Mouse (Mus musculus) hindbrain, embryonic 15.5 days (tissue): ENCODE results near the gene Gstm5. TPM values are rescaled to one million over a fixed set of nuclear protein-coding genes. Genes with fewer than 3 reads are reported as not detected.
"Not testable (repeated sequence)": the region's sequence is repeated elsewhere in the genome, so short reads cannot be mapped to it uniquely, and the experiment has no call there.

Experiments
- ATAC-seq: fragments of 200-750 bp; cut with Nextera tagmentation; 2 replicates; pipeline ENCODE4 v1.8.0; 2017; ENCODE audit warnings: low read depth, moderate number of reproducible peaks, moderate TSS enrichment; ENCODE audit not compliant: low FRiP score
- H3K27ac ChIP-seq: fragments of 300-500 bp; sonication (generic); replicated peaks from 2 replicates; pipeline ENCODE4 v1.5.1; 2015; ENCODE audit warnings: mild to moderate bottlenecking, inconsistent platforms
- H3K27me3 ChIP-seq: fragments of 300-500 bp; sonication (generic); 2 replicates; pipeline ENCODE4 v1.6.1; 2015; ENCODE audit warnings: control low read depth, inconsistent platforms
- H3K36me3 ChIP-seq: fragments of 300-500 bp; sonication (generic); 2 replicates; pipeline ENCODE4 v1.6.1; 2015; ENCODE audit warnings: control low read depth, inconsistent platforms
- H3K4me1 ChIP-seq: fragments of 300-500 bp; sonication (generic); replicated peaks from 2 replicates; pipeline ENCODE4 v1.6.1; 2015; ENCODE audit warnings: control low read depth, inconsistent platforms
- H3K4me2 ChIP-seq: fragments of 300-500 bp; sonication (generic); 2 replicates; pipeline ENCODE4 v1.6.1; 2015; ENCODE audit warnings: moderate library complexity, mild to moderate bottlenecking, inconsistent platforms
- H3K4me3 ChIP-seq: fragments of 300-500 bp; sonication (generic); 2 replicates; pipeline ENCODE4 v1.5.1; 2015; ENCODE audit warnings: mild to moderate bottlenecking, inconsistent platforms
- H3K9ac ChIP-seq: fragments of 300-500 bp; sonication (generic); 2 replicates; pipeline ENCODE4 v1.6.1; 2015; ENCODE audit warnings: inconsistent platforms
- H3K9me3 ChIP-seq: fragments of 300-500 bp; sonication (generic); 2 replicates; pipeline ENCODE4 v1.6.1; 2016; ENCODE audit warnings: control low read depth, inconsistent platforms
- WGBS: fragments of 180-500 bp; shearing (Covaris S2); methylation state at CpG from one replicate; pipeline ENCODE4 v1.1.7; 2015; 5-methylcytosine and 5-hydroxymethylcytosine counted together
- polyA plus RNA-seq: library from polyadenylated mRNA; unstranded; fragments of >200 nt; fragmentation: Nextera tagmentation; extraction: Ambion mirVana; gene quantifications from 2 replicates; pipeline ENCODE4 v1.2.1, GENCODE M21; 2015

Gene Gstm5
- polyA plus RNA-seq, 1 experiment from 2014 or later: 252 TPM

- H3K9ac ChIP-seq, H3K27ac ChIP-seq, H3K27me3 ChIP-seq, H3K4me3 ChIP-seq, H3K4me2 ChIP-seq, H3K9me3 ChIP-seq, H3K4me1 ChIP-seq, ATAC-seq, H3K36me3 ChIP-seq: not testable (repeated sequence)
- whole genome bisulfite sequencing: 81% methylated on average over 5 of the region's 5 CpGs
Measured at GRCm38 (mm10) chr3:107861483-107861882, 34.1 kb upstream of the Gstm5 start.

GRCm38 (mm10) chr3:107862471-107862870, 33.1 kb upstream of the Gstm5 start:
- Histone ChIP-seq H3K36me3 (no peaks in the 10 kb centered on the region), H3K9ac (no peak overlapping the region), H3K27me3 (no peaks in the 10 kb centered on the region; the same call in 1 of the 2 replicates), H3K4me3 (no peak overlapping the region), H3K9me3 (no peaks in the 10 kb centered on the region), H3K27ac (no peak overlapping the region), H3K4me2 (no peak overlapping the region), H3K4me1 (peaks cover 3% of the 10 kb centered on the region; the same call in 1 of the 2 replicates)
- ATAC-seq: no peak
- 82% methylated on average over 2 of the region's 2 CpGs for WGBS

GRCm38 (mm10) chr3:107863471-107863870, 32.1 kb upstream of the Gstm5 start:
- no peak for ATAC-seq
- Histone ChIP-seq H3K27me3 (no peaks in the 10 kb centered on the region; the same call in 1 of the 2 replicates), H3K4me2 (no peak overlapping the region), H3K4me3 (no peak overlapping the region), H3K9ac (no peak overlapping the region), H3K36me3 (no peaks in the 10 kb centered on the region), H3K27ac (no peak overlapping the region), H3K4me1 (peaks cover 3% of the 10 kb centered on the region; the same call in 1 of the 2 replicates), H3K9me3 (no peaks in the 10 kb centered on the region)
- 79% methylated on average over 5 of the region's 5 CpGs for WGBS

GRCm38 (mm10) chr3:107863898-107864603, 31.6 kb upstream of the Gstm5 start:
- Histone ChIP-seq H3K4me3 (no peak overlapping the region), H3K4me1 (peaks cover 6% of the 10 kb centered on the region; the same call in 1 of the 2 replicates), H3K27me3 (no peaks in the 10 kb centered on the region; the same call in 1 of the 2 replicates), H3K4me2 (no peak overlapping the region), H3K36me3 (no peaks in the 10 kb centered on the region), H3K9me3 (no peaks in the 10 kb centered on the region), H3K27ac (no peak overlapping the region), H3K9ac (no peak overlapping the region)
- WGBS: 19% methylated on average over 2 of the region's 2 CpGs
- ATAC-seq: peak; percentile 86

GRCm38 (mm10) chr3:107865364-107866091, 30.1 kb upstream of the Gstm5 start:
- Histone ChIP-seq H3K9ac (no peak overlapping the region), H3K4me2 (no peak overlapping the region), H3K36me3 (no peaks in the 10 kb centered on the region), H3K9me3 (no peaks in the 10 kb centered on the region), H3K4me3 (no peak overlapping the region), H3K27me3 (no peaks in the 10 kb centered on the region; the same call in 1 of the 2 replicates), H3K27ac (no peak overlapping the region), H3K4me1 (peaks cover 8% of the 10 kb centered on the region; the same call in 1 of the 2 replicates)
- no peak for ATAC-seq
- 76% methylated on average over 10 of the region's 10 CpGs for WGBS

- 5% methylated on average over 8 of the region's 8 CpGs for WGBS
- Histone ChIP-seq H3K4me1 (peaks cover 8% of the 10 kb centered on the region; the same call in 1 of the 2 replicates), H3K36me3 (no peaks in the 10 kb centered on the region), H3K27ac (no peak overlapping the region), H3K4me2 (no peak overlapping the region), H3K27me3 (no peaks in the 10 kb centered on the region; the same call in 1 of the 2 replicates), H3K9ac (no peak overlapping the region), H3K4me3 (no peak overlapping the region), H3K9me3 (no peaks in the 10 kb centered on the region)
- peak; percentile 42; the same call in 1 of the 2 replicates for ATAC-seq
Measured at GRCm38 (mm10) chr3:107867086-107867485, 28.5 kb upstream of the Gstm5 start.

- no peak overlapping the region for H3K9ac ChIP-seq
- ATAC-seq: no peak
- H3K36me3 ChIP-seq: no peaks in the 10 kb centered on the region
- H3K4me2 ChIP-seq: no peak overlapping the region
- H3K4me1 ChIP-seq: peaks cover 8% of the 10 kb centered on the region; the same call in 1 of the 2 replicates
- no peaks in the 10 kb centered on the region for H3K9me3 ChIP-seq
- H3K27me3 ChIP-seq: no peaks in the 10 kb centered on the region
- no peak overlapping the region for H3K27ac ChIP-seq
- 90% methylated on average over 22 of the region's 22 CpGs for WGBS
- H3K4me3 ChIP-seq: no peak overlapping the region
Measured at GRCm38 (mm10) chr3:107868452-107868851, 27.2 kb upstream of the Gstm5 start.

GRCm38 (mm10) chr3:107869097-107869496, 26.5 kb upstream of the Gstm5 start:
- 7% methylated on average over 7 of the region's 7 CpGs for WGBS
- no peak overlapping the region for H3K27ac ChIP-seq
- no peak overlapping the region for H3K4me3 ChIP-seq
- peaks cover 4% of the 10 kb centered on the region; the same call in 1 of the 2 replicates for H3K4me1 ChIP-seq
- no peaks in the 10 kb centered on the region for H3K36me3 ChIP-seq
- H3K4me2 ChIP-seq: no peak overlapping the region
- no peak overlapping the region for H3K9ac ChIP-seq
- H3K27me3 ChIP-seq: no peaks in the 10 kb centered on the region
- ATAC-seq: peak; percentile 40; the same call in 1 of the 2 replicates
- H3K9me3 ChIP-seq: no peaks in the 10 kb centered on the region

- H3K9ac ChIP-seq: no peak overlapping the region
- H3K9me3 ChIP-seq: no peaks in the 10 kb centered on the region
- peaks cover 4% of the 10 kb centered on the region; the same call in 1 of the 2 replicates for H3K4me1 ChIP-seq
- ATAC-seq: no peak
- 82% methylated on average over 4 of the region's 4 CpGs for WGBS
- H3K4me3 ChIP-seq: no peak overlapping the region
- H3K36me3 ChIP-seq: no peaks in the 10 kb centered on the region
- no peaks in the 10 kb centered on the region for H3K27me3 ChIP-seq
- no peak overlapping the region for H3K4me2 ChIP-seq
- no peak overlapping the region for H3K27ac ChIP-seq
Measured at GRCm38 (mm10) chr3:107869925-107870324, 25.7 kb upstream of the Gstm5 start.

GRCm38 (mm10) chr3:107873335-107874251, 22.0 kb upstream of the Gstm5 start:
- Histone ChIP-seq H3K36me3 (no peaks in the 10 kb centered on the region), H3K27ac (no peak overlapping the region), H3K4me2 (no peak overlapping the region), H3K4me1 (peaks cover 4% of the 10 kb centered on the region; the same call in 1 of the 2 replicates), H3K4me3 (no peak overlapping the region), H3K9ac (no peak overlapping the region), H3K9me3 (no peaks in the 10 kb centered on the region), H3K27me3 (no peaks in the 10 kb centered on the region)
- no peak for ATAC-seq
- WGBS: 78% methylated on average over 24 of the region's 24 CpGs

- Histone ChIP-seq H3K9me3 (no peaks in the 10 kb centered on the region), H3K27me3 (no peaks in the 10 kb centered on the region), H3K4me2 (no peak overlapping the region), H3K36me3 (no peaks in the 10 kb centered on the region), H3K27ac (no peak overlapping the region), H3K4me3 (no peak overlapping the region), H3K9ac (no peak overlapping the region), H3K4me1 (no peaks in the 10 kb centered on the region)
- 81% methylated on average over 6 of the region's 6 CpGs for WGBS
- no peak for ATAC-seq
Measured at GRCm38 (mm10) chr3:107875231-107875630, 20.4 kb upstream of the Gstm5 start.
